Mouse (Mus musculus) heart, embryonic 16.5 days (tissue): ENCODE measurements around the gene Cytip. TPM values are rescaled to one million over a fixed set of nuclear protein-coding genes. Genes with fewer than 3 reads are reported as not detected.

ENCODE experiments used
- ATAC-seq: fragments of 200-750 bp; cut with Nextera tagmentation; replicated peaks from 2 replicates; pipeline ENCODE4 v1.8.0; 2017; ENCODE audit warnings: moderate number of reproducible peaks; ENCODE audit not compliant: insufficient read depth, low FRiP score; ENCODE audit errors: extremely low read depth
- H3K27ac ChIP-seq: fragments of 300-500 bp; sonication (generic); 2 replicates; pipeline ENCODE4 v1.5.1; 2014; ENCODE audit warnings: mild to moderate bottlenecking, low read length, control low read depth, moderate library complexity
- H3K27me3 ChIP-seq: fragments of 300-500 bp; sonication (generic); 2 replicates; pipeline ENCODE4 v1.6.1; 2014; ENCODE audit warnings: low read length, mixed read lengths; ENCODE audit not compliant: control insufficient read depth, insufficient read depth
- H3K36me3 ChIP-seq: fragments of 300-500 bp; sonication (generic); 2 replicates; pipeline ENCODE4 v1.6.1; 2014; ENCODE audit not compliant: control insufficient read depth, insufficient read depth
- H3K4me1 ChIP-seq: fragments of 300-500 bp; sonication (generic); 2 replicates; pipeline ENCODE4 v1.6.1; 2014; ENCODE audit warnings: low read length, mixed read lengths; ENCODE audit not compliant: control insufficient read depth, insufficient read depth
- H3K4me2 ChIP-seq: fragments of 300-500 bp; sonication (generic); 2 replicates; pipeline ENCODE4 v1.6.1; 2014; ENCODE audit warnings: low read depth, mild to moderate bottlenecking, control low read depth, low read length
- H3K4me3 ChIP-seq: fragments of 300-500 bp; sonication (generic); 2 replicates; pipeline ENCODE4 v1.5.1; 2014; ENCODE audit warnings: mild to moderate bottlenecking, control low read depth, low read length
- H3K9ac ChIP-seq: fragments of 300-500 bp; sonication (generic); 2 replicates; pipeline ENCODE4 v1.6.1; 2014; ENCODE audit warnings: low read length, control low read depth
- H3K9me3 ChIP-seq: fragments of 300-500 bp; sonication (generic); replicated peaks from 2 replicates; pipeline ENCODE4 v1.6.1; 2016; ENCODE audit warnings: low read length; ENCODE audit not compliant: control insufficient read depth
- WGBS: fragments of 180-500 bp; shearing (Covaris S2); extraction: QIAGEN DNeasy Blood & Tissue Kit; methylation state at CpG from one replicate; pipeline ENCODE4 v1.1.7; 2014; 5-methylcytosine and 5-hydroxymethylcytosine counted together
- polyA plus RNA-seq: library from polyadenylated mRNA; unstranded; fragments of >200 nt; fragmentation: Nextera tagmentation; extraction: Ambion mirVana; gene quantifications from 2 replicates; pipeline ENCODE4 v1.2.1, GENCODE M21; 2015

The Cytip gene
- polyA plus RNA-seq, 1 experiment from 2014 or later, result 5.1 TPM

- Histone ChIP-seq H3K36me3 (no peaks in the 10 kb centered on the region), H3K27ac (no peak overlapping the region), H3K4me1 (peaks cover 7% of the 10 kb centered on the region), H3K27me3 (no peaks in the 10 kb centered on the region), H3K4me3 (no peak overlapping the region), H3K4me2 (no peak overlapping the region), H3K9me3 (no peaks in the 10 kb centered on the region), H3K9ac (no peak overlapping the region)
- ATAC-seq, result no peak
- WGBS, result 78% methylated on average over 2 of the region's 2 CpGs
These were observed 37.2 kb downstream of the Cytip start for GRCm38 (mm10) chr2:58158107-58158506.

GRCm38 (mm10) chr2:58157466-58157865 lies 37.9 kb downstream of the Cytip start:
- no peak overlapping the region for H3K27ac ChIP-seq
- H3K4me3 ChIP-seq, result no peak overlapping the region
- H3K9ac ChIP-seq, result no peak overlapping the region
- H3K9me3 ChIP-seq, result no peaks in the 10 kb centered on the region
- no peak for ATAC-seq
- no peaks in the 10 kb centered on the region for H3K27me3 ChIP-seq
- no peak overlapping the region for H3K4me2 ChIP-seq
- peaks cover 7% of the 10 kb centered on the region for H3K4me1 ChIP-seq
- WGBS, result 88% methylated on average over 5 of the region's 5 CpGs
- H3K36me3 ChIP-seq, result no peaks in the 10 kb centered on the region

DNA sequence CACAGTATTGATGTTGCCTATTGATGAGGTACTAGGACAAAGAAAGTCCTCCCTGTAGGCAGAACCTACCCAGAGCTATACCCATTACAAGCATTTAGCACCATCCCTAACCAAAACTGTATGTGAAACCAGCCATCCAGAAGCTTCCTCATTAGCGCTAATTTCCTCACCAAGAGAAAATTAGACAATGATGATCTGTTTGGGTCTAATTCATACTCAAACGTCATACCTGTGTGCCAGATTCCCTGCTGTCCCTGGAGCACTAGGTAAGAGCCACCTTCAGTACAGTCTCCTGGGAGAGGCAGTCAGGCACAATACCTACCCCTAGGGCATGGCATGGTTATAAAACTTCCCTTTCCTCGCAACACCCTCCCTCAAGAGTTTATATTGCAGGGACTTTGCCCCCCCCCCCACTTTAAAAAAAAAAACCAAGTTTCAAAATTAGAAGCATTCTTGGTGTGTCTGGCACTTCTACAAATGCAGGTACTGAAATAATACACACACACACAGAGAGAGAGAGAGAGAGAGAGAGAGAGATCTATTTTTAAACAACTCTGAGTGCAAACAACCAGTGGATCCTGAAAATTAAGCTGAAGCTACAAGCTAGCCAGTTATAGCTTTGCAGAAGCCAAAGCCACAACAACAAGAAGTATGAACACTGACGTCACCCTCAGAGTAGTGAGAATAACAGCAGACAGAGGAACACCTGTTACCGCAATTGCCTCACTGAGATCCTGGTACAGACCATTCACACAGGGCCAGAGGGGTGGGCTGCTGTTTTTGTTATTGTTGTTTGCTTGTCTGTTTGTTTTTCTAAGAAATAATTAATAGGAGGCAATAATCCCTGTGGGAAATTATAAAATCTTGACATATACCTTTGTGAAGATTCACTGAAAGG lies 38.6 kb downstream of the Cytip start:
- H3K27ac ChIP-seq, result peak overlapping the region; percentile 2

DNA sequence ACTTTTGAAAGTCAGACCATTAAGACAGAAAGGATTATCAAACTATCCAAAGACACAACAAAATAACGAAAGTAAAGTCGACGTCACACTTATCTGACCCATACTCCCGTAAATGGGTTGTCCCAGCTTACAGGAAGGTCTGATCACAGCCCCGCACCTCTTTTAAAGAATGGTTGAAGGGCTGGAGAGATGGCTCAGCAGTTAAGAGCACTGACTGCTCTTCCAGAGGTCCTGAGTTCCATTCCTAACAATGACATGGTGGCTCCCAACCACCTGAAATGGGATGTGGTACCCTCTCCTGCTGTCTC lies 39.3 kb downstream of the Cytip start:
- ATAC-seq, result no peak
- no peak overlapping the region for H3K9ac ChIP-seq
- H3K27me3 ChIP-seq, result no peaks in the 10 kb centered on the region
- peak overlapping the region; percentile 33; the same call in 1 of the 2 replicates for H3K4me2 ChIP-seq
- H3K36me3 ChIP-seq, result no peaks in the 10 kb centered on the region
- H3K4me3 ChIP-seq, result no peak overlapping the region
- H3K9me3 ChIP-seq, result no peaks in the 10 kb centered on the region
- H3K27ac ChIP-seq, result no peak overlapping the region
- H3K4me1 ChIP-seq, result peaks cover 7% of the 10 kb centered on the region
- WGBS, result 62% methylated on average over 5 of the region's 5 CpGs

More for the DNA sequence above, 38.6 kb downstream of the Cytip start:
- Histone ChIP-seq H3K4me1 (peaks cover 7% of the 10 kb centered on the region), H3K9ac (no peak overlapping the region), H3K4me2 (no peak overlapping the region; the same call in 1 of the 2 replicates), H3K36me3 (no peaks in the 10 kb centered on the region), H3K9me3 (no peaks in the 10 kb centered on the region), H3K27me3 (no peaks in the 10 kb centered on the region), H3K4me3 (no peak overlapping the region)
- 63% methylated on average over 5 of the region's 5 CpGs for WGBS
- ATAC-seq, result peak; percentile 59

- H3K4me2 ChIP-seq, result peak overlapping the region; percentile 33; the same call in 1 of the 2 replicates
- H3K27me3 ChIP-seq, result no peaks in the 10 kb centered on the region
- H3K4me1 ChIP-seq, result peaks cover 7% of the 10 kb centered on the region
- H3K27ac ChIP-seq, result peak overlapping the region; percentile 28; the same call in 1 of the 2 replicates
- no peak overlapping the region for H3K4me3 ChIP-seq
- ATAC-seq, result 0 out of 2 replicates have a peak, but pooled peaks have one; percentile 19
- 49% methylated on average over 7 of the region's 7 CpGs for WGBS
- H3K9ac ChIP-seq, result no peak overlapping the region
- H3K9me3 ChIP-seq, result no peaks in the 10 kb centered on the region
- H3K36me3 ChIP-seq, result no peaks in the 10 kb centered on the region
These were observed 39.8 kb downstream of the Cytip start for GRCm38 (mm10) chr2:58155271-58156107.

GRCm38 (mm10) chr2:58154555-58154954 lies 40.8 kb downstream of the Cytip start:
- no peak overlapping the region for H3K4me3 ChIP-seq
- H3K27me3 ChIP-seq, result no peaks in the 10 kb centered on the region
- no peak overlapping the region for H3K27ac ChIP-seq
- H3K4me1 ChIP-seq, result peaks cover 7% of the 10 kb centered on the region
- H3K9me3 ChIP-seq, result no peaks in the 10 kb centered on the region
- H3K4me2 ChIP-seq, result no peak overlapping the region
- 77% methylated on average over 1 of the region's 1 CpGs for WGBS
- no peak overlapping the region for H3K9ac ChIP-seq
- no peak for ATAC-seq
- no peaks in the 10 kb centered on the region for H3K36me3 ChIP-seq

- Histone ChIP-seq H3K27me3 (no peaks in the 10 kb centered on the region), H3K27ac (no peak overlapping the region), H3K4me3 (no peak overlapping the region), H3K9ac (no peak overlapping the region), H3K4me2 (no peak overlapping the region), H3K4me1 (peaks cover 7% of the 10 kb centered on the region), H3K9me3 (no peaks in the 10 kb centered on the region), H3K36me3 (no peaks in the 10 kb centered on the region)
- ATAC-seq, result no peak
- 56% methylated on average over 7 of the region's 7 CpGs for WGBS
These were observed 41.6 kb downstream of the Cytip start for GRCm38 (mm10) chr2:58153742-58154141.

DNA sequence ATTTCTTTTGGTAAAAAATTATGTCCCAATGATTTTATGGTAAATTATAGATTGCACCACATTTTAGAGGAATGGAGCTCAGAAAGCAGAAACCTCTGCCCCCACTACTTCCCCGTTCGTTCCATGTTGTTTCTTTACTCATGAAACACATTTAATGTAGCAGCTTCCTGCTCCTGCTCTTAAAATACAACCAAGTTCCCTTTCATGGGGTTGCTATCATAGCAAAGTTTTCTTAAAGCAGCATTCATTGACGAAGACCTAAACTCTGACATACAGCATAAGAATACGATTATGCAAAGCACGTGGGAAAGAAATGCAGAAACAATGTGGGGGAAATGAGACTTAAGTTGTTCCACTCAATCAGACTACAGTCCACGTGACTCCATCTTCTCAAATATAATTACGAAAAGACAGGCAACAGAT lies 45.3 kb downstream of the Cytip start:
- Histone ChIP-seq H3K27ac (no peak overlapping the region), H3K4me1 (no peaks in the 10 kb centered on the region), H3K36me3 (no peaks in the 10 kb centered on the region), H3K9me3 (no peaks in the 10 kb centered on the region), H3K4me2 (no peak overlapping the region), H3K9ac (no peak overlapping the region), H3K27me3 (no peaks in the 10 kb centered on the region), H3K4me3 (no peak overlapping the region)
- 83% methylated on average over 7 of the region's 7 CpGs for WGBS
- no peak for ATAC-seq

GRCm38 (mm10) chr2:58146572-58146971 lies 48.8 kb downstream of the Cytip start:
- no peak for ATAC-seq
- WGBS, result 71% methylated on average over 5 of the region's 5 CpGs
- H3K27ac ChIP-seq, result no peak overlapping the region

More at GRCm38 (mm10) chr2:58146572-58146971, 48.8 kb downstream of the Cytip start:
- H3K27me3 ChIP-seq, result no peaks in the 10 kb centered on the region
- H3K4me1 ChIP-seq, result no peaks in the 10 kb centered on the region
- H3K4me3 ChIP-seq, result no peak overlapping the region
- no peak overlapping the region for H3K9ac ChIP-seq
- no peaks in the 10 kb centered on the region for H3K36me3 ChIP-seq
- no peak overlapping the region for H3K4me2 ChIP-seq
- H3K9me3 ChIP-seq, result no peaks in the 10 kb centered on the region
